ENCODE assay signal across 11 mouse cellular contexts in the genomic region with DNA sequence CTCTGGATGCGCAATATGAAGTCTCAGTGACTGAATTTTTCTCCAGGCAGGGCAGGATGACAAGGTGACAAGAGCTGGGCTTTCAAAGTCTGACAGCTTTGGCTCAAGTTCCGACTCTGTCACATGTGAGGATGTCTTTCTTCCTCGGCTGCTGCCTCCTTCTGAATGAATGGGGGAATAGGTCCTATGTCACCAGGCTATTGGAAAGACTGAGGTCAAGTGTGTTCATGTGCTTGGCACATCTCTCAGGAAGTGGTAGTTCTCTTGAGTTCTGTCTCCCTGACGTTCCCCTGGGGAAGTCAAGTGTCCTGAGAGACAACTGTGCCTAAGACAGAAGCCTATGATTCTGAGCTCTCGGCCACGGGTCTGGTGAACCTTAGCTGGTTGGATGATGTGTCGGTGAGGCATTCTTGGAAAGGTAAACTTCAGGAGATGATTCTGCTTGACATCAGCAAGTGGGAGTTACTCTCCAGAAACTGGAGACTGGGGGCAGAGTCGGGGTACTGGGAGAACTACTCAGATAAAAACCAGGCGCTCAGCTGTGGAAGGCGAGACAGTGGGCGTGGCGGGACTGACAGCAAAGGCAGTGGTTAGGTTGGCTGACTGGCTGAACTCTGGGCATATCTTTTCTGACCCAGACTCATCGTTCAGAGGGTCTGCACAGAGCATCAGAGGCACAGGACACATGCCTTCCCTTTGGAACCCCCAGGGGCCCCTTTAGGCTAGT.
A peak's percentile ranks its signal among the peaks of the same experiment; 100 is the strongest.
DNase-seq lines count a peak whose midpoint lies in the region; ATAC-seq and TF ChIP-seq lines count a peak whose summit lies in the region.
"Had no signal": no experiment of that assay in that cellular context is flagged by ENCODE, and none has a peak within 500 bp of the region (broad histone marks: within the 10 kb centered on the region; RNA-seq: fewer than 3 reads in every experiment).

No protein-coding gene starts in this region.

- H3K27me3 ChIP-seq in heart, embryonic 13.5 days (replicated peaks): no peaks in the 10 kb centered on the region
- no peaks in the 10 kb centered on the region for H3K27me3 ChIP-seq in intestine, embryonic 16.5 days (replicated peaks; ENCODE audit: control insufficient read depth, insufficient read depth, low read length)
- H3K27me3 ChIP-seq: hindbrain, embryonic 13.5 days had no signal

- H3K4me1 ChIP-seq in heart, embryonic 13.5 days: peaks cover 45% of the 10 kb centered on the region
- peaks cover 13% of the 10 kb centered on the region for H3K4me1 ChIP-seq in intestine, embryonic 16.5 days (ENCODE audit: control insufficient read depth, insufficient read depth, low read length)

- WGBS in heart, embryonic 13.5 days: 32% methylated on average over 13 of the region's 13 CpGs
- WGBS in intestine, embryonic 16.5 days: 49% methylated on average over 13 of the region's 13 CpGs

- no peaks in the 10 kb centered on the region for H3K9me3 ChIP-seq in heart, embryonic 13.5 days
- no peaks in the 10 kb centered on the region for H3K9me3 ChIP-seq in intestine, embryonic 16.5 days (ENCODE audit: control insufficient read depth, low read length)
- H3K9me3 ChIP-seq: hindbrain, embryonic 13.5 days had no signal

- ATAC-seq in heart, embryonic 13.5 days (ENCODE audit: extremely low read depth, insufficient number of reproducible peaks, low FRiP score, low TSS enrichment): no peak
- ATAC-seq in intestine, embryonic 16.5 days: peak; percentile 40; the same call in 1 of the 2 replicates
- ATAC-seq: activated CD4-positive, CD25-positive, alpha-beta regulatory T cell, adult 4 months had no signal

- H3K36me3 ChIP-seq in heart, embryonic 13.5 days: no peaks in the 10 kb centered on the region
- no peaks in the 10 kb centered on the region for H3K36me3 ChIP-seq in intestine, embryonic 16.5 days (ENCODE audit: control insufficient read depth, insufficient read depth, low read length)
- H3K36me3 ChIP-seq: hindbrain, embryonic 13.5 days had no signal

- no peak overlapping the region for H3K4me3 ChIP-seq in heart, embryonic 13.5 days
- H3K4me3 ChIP-seq in left cerebral cortex, adult 2 months: no peak overlapping the region
- no peak overlapping the region for H3K4me3 ChIP-seq in intestine, embryonic 16.5 days (ENCODE audit: low read length)
- H3K4me3 ChIP-seq: hindbrain, embryonic 13.5 days had no signal

- DNase-seq in heart, postnatal 25 days (ENCODE audit: low spot score): no peak
- DNase-seq in left cerebral cortex, adult 2 months (ENCODE audit: extremely low spot score in 1 of 2, low spot score in 2 of 2): no peak
- no peak for DNase-seq in left cerebral cortex, adult 18-20 months (ENCODE audit: low spot score in 2 of 2)
- DNase-seq in adipocyte (ENCODE audit: low spot score): peak; percentile 25
- no peak for DNase-seq in adrenal gland, postnatal 10 days
- DNase-seq: cerebellum, adult 8-10 months; gastrocnemius, postnatal 10 days had no signal

- H3K4me2 ChIP-seq in heart, embryonic 13.5 days: peak overlapping the region; percentile 29
- no peak overlapping the region for H3K4me2 ChIP-seq in intestine, embryonic 16.5 days (ENCODE audit: low read depth, low read length)
- H3K4me2 ChIP-seq: hindbrain, embryonic 13.5 days had no signal

- TF ChIP-seq CTCF in left cerebral cortex, adult 2 months (IDR thresholded peaks at IDR 0.05): no peak

- no peak overlapping the region for H3K9ac ChIP-seq in heart, embryonic 13.5 days
- no peak overlapping the region for H3K9ac ChIP-seq in intestine, embryonic 16.5 days (ENCODE audit: low read depth, low read length)
- H3K9ac ChIP-seq: hindbrain, embryonic 13.5 days had no signal

- H3K27ac ChIP-seq in heart, embryonic 13.5 days (replicated peaks): peak overlapping the region; percentile 40
- H3K27ac ChIP-seq in left cerebral cortex, adult 2 months: peak overlapping the region; percentile 40; the same call in 1 of the 2 replicates
- H3K27ac ChIP-seq in intestine, embryonic 16.5 days (ENCODE audit: low read length): no peak overlapping the region; the same call in 1 of the 2 replicates
- H3K27ac ChIP-seq: hindbrain, embryonic 13.5 days had no signal

- intact Hi-C loops in heart, postnatal 25 days (cut with DNase I): no loop called here
- intact Hi-C loops in left cerebral cortex, adult 2 months (cut with DNase I): loop anchor here (5.0 kb wide), 1 partner anchor 47 kb away; no protein-coding TSS in a partner anchor
